Mouse (Mus musculus) thymus, adult 2 months (tissue): ENCODE results near the gene Def6.

Source experiments
- CTCF ChIP-seq: fragments of 200-500 bp; IDR thresholded peaks from 2 replicates; pipeline ENCODE4 v1.5.1; 2012; ENCODE audit warnings: mild to moderate bottlenecking, control low read depth, low read length, moderate library complexity, borderline replicate concordance; ENCODE audit not compliant: control insufficient read depth, poor library complexity, insufficient read depth; ENCODE audit errors: extremely low read depth
- POLR2A ChIP-seq: fragments of 200-500 bp; IDR thresholded peaks from 2 replicates; pipeline ENCODE4 v1.6.1; 2012; ENCODE audit warnings: mild to moderate bottlenecking, low read length, control low read depth, moderate library complexity; ENCODE audit not compliant: control insufficient read depth, poor library complexity, insufficient read depth; ENCODE audit errors: extremely low read depth

GRCm38 (mm10) chr17:28172690-28173089 lies 34.9 kb upstream of the Def6 start:
- TF ChIP-seq POLR2A (no peak), CTCF (no peak)
